Mouse (Mus musculus): Measurements from ENCODE around the gene Gli3. TPM values are rescaled to one million over a fixed set of nuclear protein-coding genes. Genes with fewer than 3 reads are reported as not detected.
A peak's percentile ranks its signal among the peaks of the same experiment; 100 is the strongest.

Gli3 gene
- total and polyA plus RNA-seq, 2 experiments from 2014 or later = 1.9 to 8.1 TPM

- Histone ChIP-seq H3K9ac (replicated peaks; ENCODE audit: low read depth, low read length) (no peak overlapping the region), H3K27ac (ENCODE audit: low read depth) (no peak overlapping the region), H3K27me3 (ENCODE audit: control insufficient read depth, insufficient read depth, low read length) (no peaks in the 10 kb centered on the region), H3K4me2 (ENCODE audit: low read depth, low read length) (no peak overlapping the region), H3K4me3 (ENCODE audit: low read depth, low read length) (no peak overlapping the region), H3K36me3 (replicated peaks; ENCODE audit: control insufficient read depth, insufficient read depth, low read length) (no peaks in the 10 kb centered on the region), H3K9me3 (replicated peaks; ENCODE audit: control insufficient read depth, low read length) (no peaks in the 10 kb centered on the region), H3K4me1 (ENCODE audit: control insufficient read depth, insufficient read depth) (no peaks in the 10 kb centered on the region)
- ATAC-seq (ENCODE audit: insufficient read depth, low read depth) (no peak), DNase-seq (ENCODE audit: low spot score) (no peak)
- WGBS = 73% methylated on average over 6 of the region's 6 CpGs
- TF ChIP-seq EP300 (IDR thresholded peaks at IDR 0.05; ENCODE audit: low read depth) (no peak), CTCF (IDR thresholded peaks at IDR 0.05; ENCODE audit: low read depth) (no peak)
Observed at GRCm38 (mm10) chr13:15550731-15551130, 87.7 kb downstream of the Gli3 start.

DNA sequence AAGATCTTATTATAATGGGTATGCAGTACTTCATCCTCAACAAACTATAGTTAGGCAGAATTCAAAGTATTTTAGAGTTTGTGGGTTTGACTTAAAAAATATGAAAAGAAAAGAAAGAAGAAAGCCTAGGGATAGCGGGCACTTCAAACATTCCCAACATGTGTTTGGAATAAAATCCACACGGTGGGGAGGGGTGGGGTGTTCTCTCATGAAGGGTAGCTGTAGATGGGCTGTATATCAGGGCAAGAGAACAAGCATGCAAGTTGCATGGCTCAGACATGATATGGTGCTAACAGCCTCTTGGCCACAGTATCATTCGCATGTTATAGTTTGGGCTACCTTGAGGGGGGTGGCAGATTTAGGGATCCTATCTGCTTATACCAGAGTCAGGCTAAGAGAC, 89.0 kb downstream of the Gli3 start:
- no peak overlapping the region for H3K4me2 ChIP-seq (ENCODE audit: low read depth, low read length)
- DNase-seq (ENCODE audit: low spot score) (no peak), ATAC-seq (ENCODE audit: insufficient read depth, low read depth) (no peak)
- 76% methylated on average over 3 of the region's 3 CpGs for WGBS
- no peak overlapping the region for H3K27ac ChIP-seq (ENCODE audit: low read depth)
- no peaks in the 10 kb centered on the region for H3K4me1 ChIP-seq (ENCODE audit: control insufficient read depth, insufficient read depth)
- no peaks in the 10 kb centered on the region for H3K36me3 ChIP-seq (replicated peaks; ENCODE audit: control insufficient read depth, insufficient read depth, low read length)
- H3K27me3 ChIP-seq (ENCODE audit: control insufficient read depth, insufficient read depth, low read length) = no peaks in the 10 kb centered on the region
- no peak overlapping the region for H3K9ac ChIP-seq (replicated peaks; ENCODE audit: low read depth, low read length)
- TF ChIP-seq CTCF (IDR thresholded peaks at IDR 0.05; ENCODE audit: low read depth) = no peak
- no peak for TF ChIP-seq EP300 (IDR thresholded peaks at IDR 0.05; ENCODE audit: low read depth)
- no peaks in the 10 kb centered on the region for H3K9me3 ChIP-seq (replicated peaks; ENCODE audit: control insufficient read depth, low read length)
- no peak overlapping the region for H3K4me3 ChIP-seq (ENCODE audit: low read depth, low read length)

DNA sequence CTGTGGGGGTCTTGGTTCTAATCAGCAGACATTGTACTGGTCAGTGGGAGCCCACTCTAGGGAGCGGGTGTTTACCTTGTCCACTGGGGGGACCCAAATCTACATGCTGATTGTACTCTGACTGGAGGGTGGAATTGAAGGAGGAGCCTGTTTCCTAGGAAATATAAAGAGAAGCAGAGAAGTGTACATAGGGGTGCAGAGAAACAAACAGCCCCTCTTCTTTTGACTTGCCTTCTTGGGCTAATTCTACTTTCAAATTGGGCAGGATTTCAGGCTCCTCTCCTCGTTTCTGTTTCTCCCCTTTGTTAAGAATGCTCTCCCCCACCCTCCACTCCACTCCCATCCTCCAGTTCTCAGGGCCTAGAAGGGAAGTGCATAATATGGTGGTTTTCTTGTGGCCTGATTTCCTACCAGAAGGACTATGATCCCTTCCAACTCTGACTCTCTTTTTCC, 93.6 kb downstream of the Gli3 start:
- ATAC-seq (ENCODE audit: insufficient read depth, low read depth) = no peak

DNA sequence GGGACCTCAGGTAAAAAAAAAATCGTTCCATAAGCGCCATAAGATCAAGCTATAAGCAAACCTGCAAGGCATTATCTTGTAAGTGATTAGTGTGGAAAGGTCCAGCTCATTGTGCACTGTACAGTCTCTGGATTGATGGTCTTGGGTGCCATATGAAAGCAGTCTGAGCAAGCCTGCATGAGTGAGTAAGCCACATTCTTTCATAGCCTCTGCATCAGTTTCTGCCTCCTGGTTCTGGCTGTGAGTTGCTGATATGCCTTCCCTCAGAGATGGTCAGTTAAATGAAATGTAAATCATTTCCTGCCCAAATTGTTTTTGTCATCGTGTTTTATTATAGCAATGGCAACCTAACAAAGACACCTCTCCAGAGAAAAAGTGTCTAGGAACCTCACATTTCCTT, 98.4 kb downstream of the Gli3 start:
- no peak overlapping the region for H3K9ac ChIP-seq (replicated peaks; ENCODE audit: low read depth, low read length)
- TF ChIP-seq CTCF (IDR thresholded peaks at IDR 0.05; ENCODE audit: low read depth) (no peak), EP300 (IDR thresholded peaks at IDR 0.05; ENCODE audit: low read depth) (no peak)
- H3K27ac ChIP-seq (ENCODE audit: low read depth) = no peak overlapping the region
- no peaks in the 10 kb centered on the region for H3K4me1 ChIP-seq (ENCODE audit: control insufficient read depth, insufficient read depth)
- no peaks in the 10 kb centered on the region for H3K27me3 ChIP-seq (ENCODE audit: control insufficient read depth, insufficient read depth, low read length)
- no peak overlapping the region for H3K4me2 ChIP-seq (ENCODE audit: low read depth, low read length)
- WGBS = 69% methylated on average over 3 of the region's 3 CpGs
- ATAC-seq (ENCODE audit: insufficient read depth, low read depth) (no peak), DNase-seq (ENCODE audit: low spot score) (no peak)
- H3K9me3 ChIP-seq (replicated peaks; ENCODE audit: control insufficient read depth, low read length) = no peaks in the 10 kb centered on the region
- H3K36me3 ChIP-seq (replicated peaks; ENCODE audit: control insufficient read depth, insufficient read depth, low read length) = no peaks in the 10 kb centered on the region
- H3K4me3 ChIP-seq (ENCODE audit: low read depth, low read length) = no peak overlapping the region

More for the DNA sequence above, 93.6 kb downstream of the Gli3 start:
- Histone ChIP-seq H3K9me3 (replicated peaks; ENCODE audit: control insufficient read depth, low read length) (no peaks in the 10 kb centered on the region), H3K9ac (replicated peaks; ENCODE audit: low read depth, low read length) (no peak overlapping the region), H3K27ac (ENCODE audit: low read depth) (no peak overlapping the region), H3K27me3 (ENCODE audit: control insufficient read depth, insufficient read depth, low read length) (no peaks in the 10 kb centered on the region), H3K4me2 (ENCODE audit: low read depth, low read length) (no peak overlapping the region), H3K36me3 (replicated peaks; ENCODE audit: control insufficient read depth, insufficient read depth, low read length) (no peaks in the 10 kb centered on the region), H3K4me3 (ENCODE audit: low read depth, low read length) (no peak overlapping the region), H3K4me1 (ENCODE audit: control insufficient read depth, insufficient read depth) (no peaks in the 10 kb centered on the region)
- DNase-seq (ENCODE audit: low spot score) = no peak
- no peak for TF ChIP-seq EP300 (IDR thresholded peaks at IDR 0.05; ENCODE audit: low read depth)
- TF ChIP-seq CTCF (IDR thresholded peaks at IDR 0.05; ENCODE audit: low read depth) = peak; percentile 31; the same call in 1 of the 2 replicates
- 21% methylated on average over 2 of the region's 2 CpGs for WGBS

- Histone ChIP-seq H3K27ac (ENCODE audit: low read depth) (no peak overlapping the region), H3K27me3 (ENCODE audit: control insufficient read depth, insufficient read depth, low read length) (no peaks in the 10 kb centered on the region), H3K4me3 (ENCODE audit: low read depth, low read length) (no peak overlapping the region), H3K9ac (replicated peaks; ENCODE audit: low read depth, low read length) (no peak overlapping the region), H3K9me3 (replicated peaks; ENCODE audit: control insufficient read depth, low read length) (no peaks in the 10 kb centered on the region), H3K4me1 (ENCODE audit: control insufficient read depth, insufficient read depth) (no peaks in the 10 kb centered on the region), H3K36me3 (replicated peaks; ENCODE audit: control insufficient read depth, insufficient read depth, low read length) (no peaks in the 10 kb centered on the region), H3K4me2 (ENCODE audit: low read depth, low read length) (peak overlapping the region; percentile 25; the same call in 1 of the 2 replicates)
- no peak for DNase-seq (ENCODE audit: low spot score)
- WGBS = 16% methylated on average over 15 of the region's 15 CpGs
- no peak for ATAC-seq (ENCODE audit: insufficient read depth, low read depth)
- TF ChIP-seq EP300 (IDR thresholded peaks at IDR 0.05; ENCODE audit: low read depth) = no peak
- no peak for TF ChIP-seq CTCF (IDR thresholded peaks at IDR 0.05; ENCODE audit: low read depth)
Observed at GRCm38 (mm10) chr13:15570908-15571568, 108.0 kb downstream of the Gli3 start.
